In genomic region chr16:90197337-90197973, GRCm38 (mm10) we compare ENCODE assay signal across 8 mouse cellular contexts. TPM values are rescaled to one million over a fixed set of nuclear protein-coding genes. Genes with fewer than 3 reads are reported as not detected.
DNase-seq lines count a peak whose midpoint lies in the region; ATAC-seq and TF ChIP-seq lines count a peak whose summit lies in the region.

No protein-coding gene starts in this region.

- dilution Hi-C loops in CH12.LX (cut with MboI; ENCODE audit: extremely low pct_ligation_motif_present, extremely low pct_unique_long_range_greater_than_20kb, low sequenced_read_pairs) = no loop called here

- TF ChIP-seq EP300 in CH12.LX (IDR thresholded peaks at IDR 0.05; ENCODE audit: low read length) = peak; percentile 10; the same call in 1 of the 2 replicates
- no peak for TF ChIP-seq EP300 in stomach, postnatal 0 days (optimal IDR thresholded peaks at IDR 0.05)

- in situ Hi-C loops in CH12.LX (cut with MboI; ENCODE audit: low pct_ligation_motif_present, low pct_unique_long_range_greater_than_20kb, low sequenced_read_pairs) = loop anchor here (25.0 kb wide), 1 partner anchor 1810 kb away; no protein-coding TSS in a partner anchor

- peaks cover 11% of the 10 kb centered on the region for H3K27me3 ChIP-seq in CH12.LX (replicated peaks)
- no peaks in the 10 kb centered on the region for H3K27me3 ChIP-seq in heart, embryonic 12.5 days (replicated peaks)
- 0 out of 2 replicates have a peak, but pooled peaks cover 8% of the 10 kb centered on the region for H3K27me3 ChIP-seq in kidney, embryonic 15.5 days
- no peaks in the 10 kb centered on the region for H3K27me3 ChIP-seq in liver, embryonic 16.5 days (ENCODE audit: control insufficient read depth, insufficient read depth, low read depth, low read length)
- no peaks in the 10 kb centered on the region for H3K27me3 ChIP-seq in neural tube, embryonic 12.5 days (replicated peaks)
- no peaks in the 10 kb centered on the region for H3K27me3 ChIP-seq in stomach, postnatal 0 days (ENCODE audit: control insufficient read depth, insufficient read depth, low read length)

- no peaks in the 10 kb centered on the region for H3K9me3 ChIP-seq in CH12.LX (replicated peaks; ENCODE audit: low read length)
- H3K9me3 ChIP-seq in heart, embryonic 12.5 days (replicated peaks) = no peaks in the 10 kb centered on the region
- H3K9me3 ChIP-seq in kidney, embryonic 15.5 days (replicated peaks) = no peaks in the 10 kb centered on the region
- no peaks in the 10 kb centered on the region for H3K9me3 ChIP-seq in liver, embryonic 16.5 days (replicated peaks; ENCODE audit: control insufficient read depth, low read length)
- no peaks in the 10 kb centered on the region for H3K9me3 ChIP-seq in neural tube, embryonic 12.5 days
- no peaks in the 10 kb centered on the region for H3K9me3 ChIP-seq in stomach, postnatal 0 days (ENCODE audit: control insufficient read depth, low read length)

- peak; percentile 94 for ATAC-seq in heart, embryonic 12.5 days (ENCODE audit: insufficient number of reproducible peaks, low FRiP score)
- peak; percentile 95 for ATAC-seq in kidney, embryonic 15.5 days (replicated peaks; ENCODE audit: low FRiP score)
- ATAC-seq in liver, embryonic 16.5 days (ENCODE audit: low read depth) = peak; percentile 92
- ATAC-seq in neural tube, embryonic 12.5 days (ENCODE audit: low FRiP score, low read depth) = peak; percentile 93
- peak; percentile 96 for ATAC-seq in stomach, postnatal 0 days (ENCODE audit: low FRiP score, low TSS enrichment)

- TF ChIP-seq POLR2A in CH12.LX (IDR thresholded peaks at IDR 0.05; ENCODE audit: low read depth, low read length) = peak; percentile 76
- peak; percentile 53; the same call in 1 of the 2 replicates for TF ChIP-seq POLR2A in embryonic fibroblast, embryonic 13.5 days (IDR thresholded peaks at IDR 0.05; ENCODE audit: low read depth, low read length)

- peak; percentile 49 for TF ChIP-seq RAD21 in CH12.LX (IDR thresholded peaks at IDR 0.05; ENCODE audit: low read depth, low read length)

- H3K4me1 ChIP-seq in CH12.LX (ENCODE audit: control insufficient read depth in 1 of 2, insufficient read depth in 2 of 2) = peaks cover 24 to 25% of the 10 kb centered on the region in 2 experiments
- no peaks in the 10 kb centered on the region for H3K4me1 ChIP-seq in embryonic fibroblast, embryonic 13.5 days (ENCODE audit: control insufficient read depth, insufficient read depth, low read length)
- H3K4me1 ChIP-seq in heart, embryonic 12.5 days (replicated peaks) = peaks cover 33% of the 10 kb centered on the region
- H3K4me1 ChIP-seq in kidney, embryonic 15.5 days = peaks cover 17% of the 10 kb centered on the region
- peaks cover 35% of the 10 kb centered on the region for H3K4me1 ChIP-seq in liver, embryonic 16.5 days (ENCODE audit: control insufficient read depth, low read depth, low read length)
- H3K4me1 ChIP-seq in neural tube, embryonic 12.5 days = 0 out of 2 replicates have a peak, but pooled peaks cover 3% of the 10 kb centered on the region
- H3K4me1 ChIP-seq in stomach, postnatal 0 days (replicated peaks; ENCODE audit: control insufficient read depth, insufficient read depth) = 0 out of 2 replicates have a peak, but pooled peaks cover 3% of the 10 kb centered on the region

- WGBS in heart, embryonic 12.5 days = 2% methylated on average over 22 of the region's 22 CpGs
- 2% methylated on average over 22 of the region's 22 CpGs for WGBS in kidney, embryonic 15.5 days
- WGBS in liver, embryonic 16.5 days (ENCODE audit: insufficient replicate concordance) = under 1% methylated on average over 22 of the region's 22 CpGs
- WGBS in neural tube, embryonic 12.5 days = 4% methylated on average over 22 of the region's 22 CpGs
- 1% methylated on average over 22 of the region's 22 CpGs for WGBS in stomach, postnatal 0 days

- peak overlapping the region; percentile 82 for H3K4me2 ChIP-seq in CH12.LX (ENCODE audit: insufficient read depth, low read depth, poor library complexity, severe bottlenecking)
- H3K4me2 ChIP-seq in heart, embryonic 12.5 days = peak overlapping the region; percentile 73
- peak overlapping the region; percentile 65 for H3K4me2 ChIP-seq in kidney, embryonic 15.5 days
- peak overlapping the region; percentile 81 for H3K4me2 ChIP-seq in liver, embryonic 16.5 days (ENCODE audit: low read depth, low read length)
- peak overlapping the region; percentile 57 for H3K4me2 ChIP-seq in neural tube, embryonic 12.5 days (replicated peaks)
- H3K4me2 ChIP-seq in stomach, postnatal 0 days (replicated peaks; ENCODE audit: low read depth) = peak overlapping the region; percentile 55

- peak; percentile 83 for DNase-seq in CH12.LX (ENCODE audit: extremely low read depth)
- DNase-seq in brain, adult 2 months (ENCODE audit: low read depth, low spot score) = peak; percentile 85
- peak; percentile 95 for DNase-seq in stomach, postnatal 0 days (ENCODE audit: low spot score)

- no peaks in the 10 kb centered on the region for H3K79me2 ChIP-seq in CH12.LX (replicated peaks; ENCODE audit: control insufficient read depth, extremely low read depth, insufficient read depth, poor library complexity, severe bottlenecking)

- H3K9ac ChIP-seq in CH12.LX (ENCODE audit: insufficient read depth, low read depth) = peak overlapping the region; percentile 22; the same call in 1 of the 2 replicates
- H3K9ac ChIP-seq in heart, embryonic 12.5 days = peak overlapping the region; percentile 60
- 0 out of 2 replicates have a peak overlapping the region, but pooled peaks have one; percentile 31 for H3K9ac ChIP-seq in kidney, embryonic 15.5 days
- peak overlapping the region; percentile 67 for H3K9ac ChIP-seq in liver, embryonic 16.5 days (ENCODE audit: low read depth, low read length)
- peak overlapping the region; percentile 52 for H3K9ac ChIP-seq in neural tube, embryonic 12.5 days
- H3K9ac ChIP-seq in stomach, postnatal 0 days (ENCODE audit: low read length) = peak overlapping the region; percentile 45; the same call in 1 of the 2 replicates

- H3K4me3 ChIP-seq in CH12.LX (replicated peaks in 1 of 3; ENCODE audit: low read depth in 2 of 3, low read length in 2 of 3, poor library complexity in 1 of 3) = peak overlapping the region; percentile 38 to 44 (median 40)
- peak overlapping the region; percentile 19; the same call in 1 of the 2 replicates for H3K4me3 ChIP-seq in embryonic fibroblast, embryonic 13.5 days (ENCODE audit: insufficient read depth, low read length)
- peak overlapping the region; percentile 45 for H3K4me3 ChIP-seq in heart, embryonic 12.5 days
- H3K4me3 ChIP-seq in kidney, embryonic 15.5 days (replicated peaks) = peak overlapping the region; percentile 46
- H3K4me3 ChIP-seq in liver, embryonic 16.5 days (ENCODE audit: low read depth, low read length) = peak overlapping the region; percentile 62
- H3K4me3 ChIP-seq in neural tube, embryonic 12.5 days = peak overlapping the region; percentile 38
- H3K4me3 ChIP-seq in stomach, postnatal 0 days (ENCODE audit: low read depth, low read length) = peak overlapping the region; percentile 37

- H3K27ac ChIP-seq in CH12.LX (ENCODE audit: insufficient read depth, low read depth) = 0 out of 2 replicates have a peak overlapping the region, but pooled peaks have one; percentile 1
- H3K27ac ChIP-seq in embryonic fibroblast, embryonic 13.5 days (ENCODE audit: insufficient read depth, low read length) = no peak overlapping the region
- peak overlapping the region; percentile 85 for H3K27ac ChIP-seq in heart, embryonic 12.5 days (ENCODE audit: poor library complexity, severe bottlenecking)
- H3K27ac ChIP-seq in kidney, embryonic 15.5 days = peak overlapping the region; percentile 52
- H3K27ac ChIP-seq in liver, embryonic 16.5 days (ENCODE audit: low read length) = peak overlapping the region; percentile 96
- no peak overlapping the region for H3K27ac ChIP-seq in neural tube, embryonic 12.5 days
- H3K27ac ChIP-seq in stomach, postnatal 0 days (replicated peaks) = peak overlapping the region; percentile 77

- H3K36me3 ChIP-seq in CH12.LX (replicated peaks in 1 of 2; ENCODE audit: control insufficient read depth in 1 of 2, insufficient read depth in 1 of 2, low read length in 1 of 2) = no peaks in the 10 kb centered on the region
- H3K36me3 ChIP-seq in heart, embryonic 12.5 days = no peaks in the 10 kb centered on the region
- no peaks in the 10 kb centered on the region for H3K36me3 ChIP-seq in kidney, embryonic 15.5 days
- no peaks in the 10 kb centered on the region for H3K36me3 ChIP-seq in liver, embryonic 16.5 days (ENCODE audit: control insufficient read depth, insufficient read depth)
- no peaks in the 10 kb centered on the region for H3K36me3 ChIP-seq in neural tube, embryonic 12.5 days
- H3K36me3 ChIP-seq in stomach, postnatal 0 days (ENCODE audit: control insufficient read depth, insufficient read depth, low read length) = no peaks in the 10 kb centered on the region

- peak; percentile 13 to 77; a peak in 2 of 4 replicates for TF ChIP-seq CTCF in CH12.LX (conservative IDR thresholded peaks at IDR 0.05 in 1 of 2, IDR thresholded peaks at IDR 0.05 in 1 of 2; ENCODE audit: low read depth in 2 of 2, low read length in 2 of 2)
- TF ChIP-seq CTCF in embryonic fibroblast, embryonic 13.5 days (IDR thresholded peaks at IDR 0.05; ENCODE audit: borderline replicate concordance, insufficient read depth, low read length) = peak; percentile 45; the same call in 1 of the 2 replicates
- peak; percentile 88 for TF ChIP-seq CTCF in stomach, postnatal 0 days (IDR thresholded peaks at IDR 0.05; ENCODE audit: low read depth)

RNA-seq across cellular contexts. Expression of gene Sod1, which starts 23.1 kb away (rescaled TPM):
- total RNA-seq in CH12.LX (2012; rRNA removed) (632 and 634 TPM in 2 replicates), CH12.LX (2014; rRNA removed) (517 and 532 TPM in 2 replicates)
- 1,226 and 1,288 TPM in 2 replicates for polyA plus RNA-seq in CH12.LX (2012; ENCODE audit: insufficient read length, low read depth)
- 370 and 487 TPM in 2 replicates for polyA plus RNA-seq in embryonic fibroblast, embryonic 13.5 days (2011; ENCODE audit: insufficient read length, low read depth, missing spikeins)
- 875 and 884 TPM in 2 replicates for polyA plus RNA-seq in heart, embryonic 12.5 days (2016; fragmentation: Nextera tagmentation; extraction: Ambion mirVana)
- polyA plus RNA-seq in kidney, embryonic 15.5 days (2015; fragmentation: Nextera tagmentation; extraction: Ambion mirVana) = 1,196 and 1,217 TPM in 2 replicates
- polyA plus RNA-seq in liver, embryonic 16.5 days (2015; fragmentation: Nextera tagmentation; extraction: Ambion mirVana) = 965 and 1,058 TPM in 2 replicates
- polyA plus RNA-seq in neural tube, embryonic 12.5 days (2016; fragmentation: Nextera tagmentation; extraction: Ambion mirVana) = 755 and 767 TPM in 2 replicates
- polyA plus RNA-seq in stomach, postnatal 0 days (2015; fragmentation: Nextera tagmentation; extraction: Ambion mirVana) = 1,113 and 1,141 TPM in 2 replicates

RNA-seq across cellular contexts. Expression of gene Tiam1, which starts 53.9 kb away (rescaled TPM):
- total RNA-seq in CH12.LX (2012; rRNA removed) (0.04 TPM in 1 of 2 replicates, not detected in the other), CH12.LX (2014; rRNA removed) (0.03 and 0.05 TPM in 2 replicates)
- polyA plus RNA-seq in CH12.LX (2012; ENCODE audit: insufficient read length, low read depth) = 0.25 and 0.40 TPM in 2 replicates
- polyA plus RNA-seq in embryonic fibroblast, embryonic 13.5 days (2011; ENCODE audit: insufficient read length, low read depth, missing spikeins) = 17.8 and 18.6 TPM in 2 replicates
- 15.4 and 16.9 TPM in 2 replicates for polyA plus RNA-seq in heart, embryonic 12.5 days (2016; fragmentation: Nextera tagmentation; extraction: Ambion mirVana)
- polyA plus RNA-seq in kidney, embryonic 15.5 days (2015; fragmentation: Nextera tagmentation; extraction: Ambion mirVana) = 18.6 and 19.0 TPM in 2 replicates
- polyA plus RNA-seq in liver, embryonic 16.5 days (2015; fragmentation: Nextera tagmentation; extraction: Ambion mirVana) = 2.8 and 4.2 TPM in 2 replicates
- polyA plus RNA-seq in neural tube, embryonic 12.5 days (2016; fragmentation: Nextera tagmentation; extraction: Ambion mirVana) = 15.7 and 22.2 TPM in 2 replicates
- polyA plus RNA-seq in stomach, postnatal 0 days (2015; fragmentation: Nextera tagmentation; extraction: Ambion mirVana) = 18.4 and 18.8 TPM in 2 replicates

Comparison
In these comparisons a context has a peak if more than half of its experiments do, and no peak if none do; other contexts are left out.
1. H3K27ac ChIP-seq: peak in CH12.LX (single experiment), heart, embryonic 12.5 days (single experiment), kidney, embryonic 15.5 days (single experiment), liver, embryonic 16.5 days (single experiment) and stomach, postnatal 0 days (single experiment); none in embryonic fibroblast, embryonic 13.5 days (single experiment) and neural tube, embryonic 12.5 days (single experiment).
2. Peak in every context shown above with its lines, with median percentiles within 50 percentile points of each other: DNase-seq, H3K4me2 ChIP-seq, H3K4me3 ChIP-seq, H3K9ac ChIP-seq, CTCF ChIP-seq and ATAC-seq.